Mouse (Mus musculus) olfactory bulb, adult 2 months (tissue): Measurements from ENCODE around the gene Yipf2.

Experiments used
- CTCF ChIP-seq: fragments of 200-500 bp; IDR thresholded peaks from 2 replicates; pipeline ENCODE4 v1.5.1; 2012; ENCODE audit warnings: low read depth, mild to moderate bottlenecking, low read length, moderate library complexity; ENCODE audit not compliant: insufficient read depth
- POLR2A ChIP-seq: fragments of 200-500 bp; IDR thresholded peaks from 2 replicates; pipeline ENCODE4 v1.6.1; 2012; ENCODE audit warnings: mild to moderate bottlenecking, low read depth, low read length, moderate library complexity; ENCODE audit not compliant: insufficient read depth

GRCm38 (mm10) chr9:21639031-21639430, 46.4 kb upstream of the Yipf2 start:
- TF ChIP-seq CTCF (no peak), POLR2A (no peak)
